Mouse (Mus musculus) kidney, adult 9 months (tissue): ENCODE data around the gene Tfap2b.

Experiments used
- DNase-seq: peaks from one replicate; pipeline ENCODE4 v3.0.0; 2022

Gene Tfap2b

GRCm38 (mm10) chr1:19208641-19209358 lies at the start of gene Tfap2b:
Tfap2b (plus strand) TSS chr1:19208914.
- DNase-seq, result peak; percentile 40

DNA sequence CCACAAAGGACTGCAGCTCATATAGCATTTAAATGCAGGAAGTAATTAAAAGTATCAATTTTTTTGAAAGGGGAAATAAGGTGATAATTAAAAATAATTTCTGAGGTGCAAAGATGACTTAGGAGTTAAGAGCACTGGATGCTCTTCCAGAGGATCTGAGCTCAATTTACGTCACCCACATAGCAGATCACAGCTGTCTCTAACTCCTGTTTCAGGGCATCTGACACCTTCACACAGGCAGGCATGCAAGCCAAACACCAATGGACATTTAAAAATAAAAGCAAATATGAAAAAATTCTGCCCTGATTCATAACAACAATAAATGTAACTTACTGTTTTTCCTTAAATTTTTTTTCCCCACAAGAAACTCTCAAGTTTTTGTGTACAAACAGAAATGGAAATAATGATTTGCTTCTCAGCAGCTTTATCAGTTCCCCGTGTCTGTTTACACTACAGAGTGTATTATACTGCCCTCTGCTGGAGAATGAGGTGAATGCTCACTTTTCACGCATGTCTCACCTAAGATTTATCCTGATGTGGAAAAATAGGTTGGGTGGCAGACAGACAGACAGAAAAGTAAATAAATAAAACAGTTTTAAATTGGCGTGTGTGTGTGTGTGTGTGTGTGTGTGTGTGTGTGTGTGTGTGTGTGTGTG lies 29.8 kb upstream of the Tfap2b start:
- peak; percentile 48 for DNase-seq

GRCm38 (mm10) chr1:19205649-19206048 lies 3.1 kb upstream of the Tfap2b start:
- DNase-seq, result peak; percentile 77

DNA sequence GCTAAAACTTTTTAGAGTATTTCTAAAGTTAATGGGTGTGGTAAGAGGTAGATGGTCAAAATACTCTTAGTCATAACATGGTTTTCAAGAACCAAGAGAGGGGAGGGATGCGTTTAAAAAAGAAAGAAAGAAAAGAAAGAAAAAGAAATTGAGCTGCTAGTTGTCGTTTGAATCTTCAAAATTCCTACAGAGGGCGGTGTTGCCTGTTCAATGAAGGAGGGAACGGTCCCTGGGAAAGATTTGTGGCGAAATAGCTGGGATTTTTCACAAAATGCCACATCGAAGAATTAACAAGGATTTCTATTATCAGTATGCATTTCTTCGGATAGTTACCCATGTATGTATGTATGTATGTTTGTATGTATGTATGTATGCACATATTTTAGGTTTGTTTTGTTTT lies 2.5 kb upstream of the Tfap2b start:
- DNase-seq, result peak; percentile 45

GRCm38 (mm10) chr1:19207611-19208010 lies 1.1 kb upstream of the Tfap2b start:
- peak; percentile 11 for DNase-seq

DNA sequence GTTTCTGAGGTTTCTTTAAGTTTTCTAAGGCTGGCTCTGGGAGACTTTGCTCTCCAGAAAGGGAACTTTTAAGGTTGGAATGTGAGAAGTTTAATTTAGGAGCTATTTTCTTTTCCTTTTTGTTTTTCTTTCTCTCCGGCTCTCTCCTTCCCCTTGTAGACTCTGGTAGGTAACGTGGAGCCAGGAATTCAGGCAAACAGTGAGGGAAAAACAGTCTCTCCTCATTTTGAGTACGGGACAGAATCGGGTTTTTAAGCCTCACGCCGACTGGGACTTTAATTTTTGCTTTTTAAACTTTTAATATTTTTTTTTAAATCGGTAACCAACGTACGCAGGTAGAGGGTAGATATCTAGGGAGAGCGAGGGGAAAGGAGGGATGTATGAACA lies 638 bp downstream of the Tfap2b start:
- DNase-seq, result no peak

DNA sequence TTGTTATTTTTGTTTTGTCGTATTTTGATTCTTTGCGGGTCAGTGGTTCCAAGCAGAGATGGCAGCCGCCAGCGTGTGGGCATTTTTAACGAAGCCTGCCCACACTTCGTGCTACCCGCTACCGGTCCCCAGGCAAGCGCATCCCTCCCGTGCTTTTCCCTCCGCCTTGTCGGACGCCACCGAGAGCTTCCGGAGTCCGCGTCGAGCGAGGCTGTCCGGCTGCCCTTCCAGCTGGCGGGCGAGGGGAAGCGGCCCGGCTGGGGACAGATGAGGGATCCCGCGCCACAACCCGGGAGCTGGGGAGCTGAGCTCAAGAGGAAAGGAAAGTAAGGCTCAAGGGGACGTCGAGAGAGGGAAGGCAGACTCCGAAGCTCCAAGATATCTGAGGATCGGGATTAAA lies 1.1 kb downstream of the Tfap2b start:
- DNase-seq, result peak; percentile 13

DNA sequence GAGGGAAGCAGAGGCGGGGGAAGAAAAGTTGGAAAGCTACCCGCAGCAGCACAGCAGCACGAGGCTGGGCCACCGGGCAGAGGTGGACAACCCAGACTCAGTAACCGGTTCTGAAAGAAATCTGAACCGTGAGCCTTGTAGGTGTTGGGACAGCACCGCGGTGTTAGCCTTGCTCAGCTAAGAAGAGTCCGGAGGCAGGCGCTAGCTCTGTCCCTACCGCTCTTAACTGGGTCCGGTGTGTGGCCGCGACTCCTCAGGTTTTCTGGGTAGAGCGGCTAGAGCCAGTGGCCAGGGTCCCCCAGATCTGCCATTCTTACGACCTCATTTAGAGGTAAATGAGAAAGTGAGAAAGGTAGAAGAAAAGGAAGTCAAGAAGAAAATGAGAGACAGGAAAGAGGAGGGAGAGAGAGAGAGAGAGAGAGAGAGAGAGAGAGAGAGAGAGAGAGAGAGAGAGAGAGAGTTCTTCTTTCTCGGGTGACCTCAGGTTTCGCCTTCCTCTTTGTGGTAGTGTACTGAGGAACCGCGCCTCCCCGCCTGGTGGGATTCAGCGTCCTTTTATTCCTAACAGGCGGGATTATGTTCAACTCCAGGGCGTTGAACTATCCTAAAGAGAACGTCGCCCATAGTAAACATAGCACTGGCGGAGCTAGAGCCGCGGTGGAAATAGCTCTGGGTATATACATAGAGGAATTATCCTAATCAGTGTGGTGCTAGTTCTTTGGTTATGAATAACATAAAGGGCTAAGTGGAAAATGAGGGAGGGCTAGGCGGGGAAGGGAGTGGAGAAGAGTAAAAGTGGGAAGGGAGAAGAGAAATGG lies 1.7 kb downstream of the Tfap2b start:
- DNase-seq, result peak; percentile 22

DNA sequence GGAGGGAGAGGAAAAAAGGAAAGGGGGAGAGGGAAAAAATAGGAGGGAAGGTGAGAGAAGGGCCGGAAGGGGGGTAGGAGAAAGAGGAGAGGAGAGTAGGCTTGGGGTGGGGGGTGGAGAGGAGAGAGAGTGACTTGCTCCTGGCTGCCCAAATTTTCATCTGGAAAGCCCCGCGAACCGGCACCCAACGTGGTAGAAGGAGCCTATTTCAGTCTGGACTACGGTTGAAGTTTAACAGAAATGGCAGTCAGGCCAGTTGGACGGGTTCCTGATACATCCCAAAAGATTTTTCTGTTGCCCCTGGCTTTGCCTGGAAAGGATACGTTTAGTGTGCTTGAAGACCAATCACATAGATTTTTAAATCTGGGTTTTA lies 2.3 kb downstream of the Tfap2b start:
- DNase-seq, result peak; percentile 74

DNA sequence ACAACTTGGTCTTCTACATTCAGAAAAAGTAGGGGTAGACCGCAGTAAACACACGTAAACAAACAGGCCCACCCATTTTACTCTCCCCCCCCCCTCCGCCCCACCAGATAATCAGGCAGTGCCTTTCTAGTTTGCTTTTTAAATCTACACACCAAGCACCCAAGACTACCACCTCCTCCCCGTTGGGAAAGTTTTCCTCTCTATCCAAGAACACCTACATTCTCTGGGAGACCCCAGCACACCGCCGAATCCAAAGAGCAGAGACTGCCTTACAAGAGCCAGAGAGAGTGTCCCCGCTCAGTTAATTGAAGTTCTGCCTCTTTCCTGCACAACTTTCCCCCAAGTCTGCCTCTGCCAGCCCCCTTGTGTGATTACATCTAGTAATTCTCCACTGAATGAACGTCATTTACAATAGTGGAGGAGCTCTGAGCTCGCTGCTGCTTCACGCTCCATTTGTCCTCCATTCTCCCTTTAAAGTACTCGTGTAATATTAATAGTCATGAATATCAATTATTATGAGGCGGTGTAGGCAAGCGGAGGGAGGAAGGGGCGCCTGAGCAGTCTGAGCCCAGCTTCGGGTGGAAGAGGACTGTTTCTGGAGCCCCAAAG lies 2.9 kb downstream of the Tfap2b start:
- peak; percentile 50 for DNase-seq

GRCm38 (mm10) chr1:19212691-19213090 lies 4.0 kb downstream of the Tfap2b start:
- DNase-seq, result no peak

DNA sequence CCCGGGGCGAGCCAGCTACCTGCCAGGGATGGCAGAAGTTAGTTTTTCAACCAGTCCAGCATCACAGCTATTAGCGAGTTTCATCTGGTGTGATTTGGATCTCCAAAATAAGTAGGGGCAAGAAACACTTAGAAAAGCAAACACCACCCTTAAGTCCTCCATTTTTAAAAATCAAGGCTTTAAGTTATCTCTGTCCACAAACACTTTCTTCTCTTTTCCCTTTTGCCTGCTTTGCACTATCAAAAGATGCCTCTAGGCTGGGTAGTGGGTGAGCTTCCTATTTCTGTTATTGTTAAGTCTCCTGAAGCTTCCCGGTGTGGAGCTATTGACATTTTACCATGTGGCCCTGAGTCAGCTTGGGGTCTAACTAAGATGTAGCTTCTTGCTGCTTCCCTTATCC lies 4.5 kb downstream of the Tfap2b start:
- peak; percentile 13 for DNase-seq

GRCm38 (mm10) chr1:19213851-19214395 lies 5.2 kb downstream of the Tfap2b start:
- peak; percentile 6 for DNase-seq

GRCm38 (mm10) chr1:19217391-19217790 lies 8.7 kb downstream of the Tfap2b start:
- no peak for DNase-seq

GRCm38 (mm10) chr1:19218221-19218620 lies 9.5 kb downstream of the Tfap2b start:
- no peak for DNase-seq

DNA sequence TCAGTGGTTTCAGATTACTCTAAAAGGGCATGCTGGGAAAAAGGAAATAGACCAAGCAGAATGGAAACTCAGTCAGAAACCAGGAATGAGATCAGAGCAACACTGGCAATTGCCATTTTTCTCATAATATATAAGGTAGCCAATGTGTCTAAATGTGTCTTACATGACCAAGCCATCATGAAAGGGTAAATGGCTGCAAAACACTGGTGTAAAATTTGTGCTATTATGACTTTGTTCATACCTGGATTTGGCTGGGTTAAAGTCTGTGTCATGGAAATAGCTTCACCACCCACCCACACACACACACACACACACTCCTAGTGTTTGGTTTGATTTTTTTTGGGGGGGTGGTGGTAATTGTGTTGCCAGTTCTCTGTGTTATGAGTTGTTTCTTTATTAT lies 10.7 kb downstream of the Tfap2b start:
- no peak for DNase-seq

GRCm38 (mm10) chr1:19220564-19220963 lies 11.8 kb downstream of the Tfap2b start:
- no peak for DNase-seq

DNA sequence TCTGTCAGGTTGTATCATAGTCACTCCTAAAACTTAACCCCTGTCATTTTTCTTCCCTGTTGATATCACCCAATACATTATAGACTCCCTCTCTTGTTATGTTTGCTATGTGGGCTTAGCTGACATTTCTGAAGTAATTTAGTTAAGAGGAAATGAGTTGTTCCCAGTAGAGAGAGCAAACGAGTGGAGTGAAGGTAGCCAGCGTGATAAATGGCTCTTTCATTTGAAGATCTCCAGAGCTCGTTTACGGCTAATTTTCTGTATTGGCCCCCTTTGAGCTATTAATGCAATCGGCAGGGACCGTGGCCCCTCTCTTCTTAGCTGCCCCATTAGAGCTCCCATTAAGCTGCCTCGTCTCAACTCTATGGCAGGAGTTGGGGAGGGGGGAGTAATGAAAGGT lies 12.9 kb downstream of the Tfap2b start:
- DNase-seq, result no peak

DNA sequence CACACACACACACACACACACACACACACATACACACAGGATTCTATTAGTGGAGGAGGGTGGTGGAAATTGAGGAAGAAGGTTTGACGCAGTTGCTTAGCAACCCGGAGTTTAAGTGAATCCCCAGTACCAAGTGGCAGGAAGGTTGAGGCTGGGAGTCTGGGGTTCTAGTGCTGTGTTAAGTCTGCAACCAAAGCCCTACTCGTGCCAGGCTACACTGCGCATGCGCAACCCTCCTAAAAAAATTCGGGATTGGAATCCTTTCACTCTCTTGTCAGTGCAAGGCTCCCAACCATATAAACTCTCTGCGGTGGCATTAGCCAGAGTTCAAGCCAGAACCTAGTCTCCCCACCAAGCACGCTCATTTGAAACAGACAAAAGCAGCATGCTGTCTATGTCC lies 18.0 kb downstream of the Tfap2b start:
- DNase-seq, result no peak

GRCm38 (mm10) chr1:19230926-19231573 lies 22.3 kb downstream of the Tfap2b start:
- DNase-seq, result no peak

GRCm38 (mm10) chr1:19231574-19232080 lies 22.9 kb downstream of the Tfap2b start:
- DNase-seq, result no peak

GRCm38 (mm10) chr1:19232743-19233142 lies 24.0 kb downstream of the Tfap2b start:
- DNase-seq, result no peak
